Mouse (Mus musculus) heart, adult 2 months (tissue): ENCODE measurements around the gene Usp29.

Experiments used
- EP300 ChIP-seq: fragments of 200-500 bp; IDR thresholded peaks from 2 replicates; pipeline ENCODE4 v1.6.1; 2011; ENCODE audit warnings: low read depth, low read length, control low read depth; ENCODE audit not compliant: insufficient read depth
- POLR2A ChIP-seq: fragments of 200-500 bp; IDR thresholded peaks from 2 replicates; pipeline ENCODE4 v1.6.1; 2011; ENCODE audit warnings: mild to moderate bottlenecking, low read depth, low read length, control low read depth; ENCODE audit not compliant: insufficient read depth

- TF ChIP-seq EP300 = no peak
- TF ChIP-seq POLR2A = no peak
These were observed 34.9 kb downstream of the Usp29 start for GRCm38 (mm10) chr7:6765240-6765639.
